Mouse (Mus musculus) layer of hippocampus, adult 11-12 months (tissue): ENCODE data around the gene Sox6.

ENCODE experiments used
- DNase-seq: peaks from one replicate; pipeline ENCODE4 v3.0.0; 2022; ENCODE audit warnings: low spot score

Gene Sox6

DNA sequence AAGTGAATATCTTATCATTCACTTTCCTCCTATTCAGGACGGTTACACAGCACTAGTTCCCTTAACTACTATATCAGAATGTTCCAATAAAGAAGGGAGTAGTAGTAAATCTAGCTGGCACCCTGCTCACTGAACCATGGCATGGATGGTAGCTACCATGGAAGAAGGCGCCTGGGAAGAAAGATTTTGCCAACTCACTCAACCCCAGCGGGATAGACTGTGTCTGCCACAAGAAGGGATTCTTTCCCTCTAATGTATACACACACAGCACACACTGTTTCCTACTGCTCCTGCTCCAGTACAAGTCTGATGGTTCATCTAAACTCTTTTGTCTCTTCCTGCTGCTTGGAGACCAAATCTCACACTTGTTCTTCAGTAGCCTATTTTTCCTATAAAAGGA, 147.1 kb downstream of the Sox6 start:
- no peak for DNase-seq

DNA sequence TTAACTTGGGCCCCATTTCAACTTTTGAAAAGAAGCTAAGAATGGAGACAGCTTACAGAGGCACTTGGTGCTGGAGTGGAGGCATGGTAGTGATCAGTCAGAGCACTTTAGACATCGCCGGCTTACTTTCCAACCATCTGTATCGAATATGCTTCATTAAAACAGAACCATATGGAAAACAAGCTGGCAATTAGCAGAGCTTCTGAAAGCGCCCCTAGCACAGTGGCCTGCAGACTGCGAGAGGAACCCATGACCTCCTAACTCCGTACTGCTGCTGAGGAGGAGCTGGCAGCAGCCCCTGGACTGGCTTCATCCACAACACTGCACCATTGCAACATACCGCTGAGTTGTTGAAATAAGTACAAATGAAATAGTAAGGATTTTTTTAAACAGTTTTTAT, 148.7 kb downstream of the Sox6 start:
- DNase-seq = no peak

DNA sequence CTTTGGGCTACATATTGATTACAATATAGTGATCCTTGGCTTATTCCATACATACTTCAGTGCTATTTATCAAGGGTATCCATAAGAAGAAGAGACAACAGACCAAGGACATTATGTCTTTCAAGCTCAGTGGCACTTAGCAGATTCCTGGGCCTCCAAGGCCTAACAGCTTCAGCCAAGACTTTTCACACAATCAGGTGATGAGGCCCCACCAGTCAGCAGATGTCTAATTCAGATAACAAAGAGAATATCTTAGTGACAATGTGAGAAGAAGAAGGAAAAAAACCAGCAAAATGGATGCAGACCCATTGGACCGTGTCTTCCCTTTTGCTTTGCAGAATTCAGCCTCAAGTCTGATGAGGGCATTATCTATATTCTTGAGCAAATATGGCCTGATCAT, 150.0 kb downstream of the Sox6 start:
- no peak for DNase-seq

DNA sequence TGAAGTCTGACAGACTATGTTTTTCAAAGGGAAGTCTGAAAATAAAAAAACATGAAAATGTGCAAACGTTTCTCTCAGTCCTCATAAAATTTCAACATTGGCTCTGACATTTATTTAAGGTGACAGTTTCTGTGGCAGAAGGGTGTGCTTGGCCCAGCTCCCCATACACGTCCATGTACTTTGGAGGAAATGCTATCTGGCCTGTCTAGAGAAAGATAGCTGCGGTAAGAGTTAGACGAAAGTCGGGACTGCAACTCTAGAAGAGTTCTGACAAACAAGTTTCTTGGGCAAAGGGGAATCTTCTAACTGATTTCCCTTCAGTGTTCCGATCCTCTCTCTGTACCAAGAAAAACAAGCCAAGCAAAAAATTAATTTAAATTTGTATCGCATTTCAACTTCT, 150.5 kb downstream of the Sox6 start:
- DNase-seq = no peak

DNA sequence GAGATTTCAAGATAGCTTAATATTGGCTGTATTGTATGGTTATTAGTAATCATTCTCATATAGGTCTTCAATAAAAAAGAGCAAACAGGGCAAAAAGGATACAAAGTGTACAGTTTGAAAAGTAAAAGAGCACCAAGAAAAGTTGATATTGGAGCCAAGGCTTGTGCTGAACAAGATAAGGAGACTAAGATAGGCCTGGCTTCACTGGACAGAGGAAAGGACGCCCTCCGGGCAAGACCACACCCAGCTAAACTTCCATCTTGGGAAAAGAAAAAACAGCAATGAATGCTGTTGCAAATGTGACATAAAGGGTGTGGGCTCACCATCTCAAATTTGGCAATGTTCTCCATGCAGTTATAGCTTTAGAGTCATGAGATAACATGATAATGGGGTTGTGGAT, 165.7 kb downstream of the Sox6 start:
- no peak for DNase-seq

DNA sequence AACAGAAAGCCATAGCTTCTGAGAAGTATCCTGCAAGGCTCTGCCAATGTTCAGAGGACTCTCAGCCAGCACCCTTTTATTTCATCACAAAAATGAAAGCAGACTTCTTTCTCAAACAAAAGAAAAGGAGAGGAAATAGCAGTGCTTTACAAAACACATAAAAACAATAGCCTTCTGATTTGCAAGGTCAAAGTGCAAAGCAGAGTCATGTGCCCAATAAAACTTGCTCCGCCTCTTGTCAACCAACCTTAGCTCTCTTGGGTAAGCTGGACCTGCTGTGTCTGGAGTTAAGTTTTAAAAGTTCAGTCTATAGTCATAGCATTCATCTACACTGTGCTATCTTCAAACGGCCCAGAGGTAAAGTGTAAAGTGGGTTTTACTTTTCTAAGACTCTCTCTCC, 170.1 kb downstream of the Sox6 start:
- no peak for DNase-seq

DNA sequence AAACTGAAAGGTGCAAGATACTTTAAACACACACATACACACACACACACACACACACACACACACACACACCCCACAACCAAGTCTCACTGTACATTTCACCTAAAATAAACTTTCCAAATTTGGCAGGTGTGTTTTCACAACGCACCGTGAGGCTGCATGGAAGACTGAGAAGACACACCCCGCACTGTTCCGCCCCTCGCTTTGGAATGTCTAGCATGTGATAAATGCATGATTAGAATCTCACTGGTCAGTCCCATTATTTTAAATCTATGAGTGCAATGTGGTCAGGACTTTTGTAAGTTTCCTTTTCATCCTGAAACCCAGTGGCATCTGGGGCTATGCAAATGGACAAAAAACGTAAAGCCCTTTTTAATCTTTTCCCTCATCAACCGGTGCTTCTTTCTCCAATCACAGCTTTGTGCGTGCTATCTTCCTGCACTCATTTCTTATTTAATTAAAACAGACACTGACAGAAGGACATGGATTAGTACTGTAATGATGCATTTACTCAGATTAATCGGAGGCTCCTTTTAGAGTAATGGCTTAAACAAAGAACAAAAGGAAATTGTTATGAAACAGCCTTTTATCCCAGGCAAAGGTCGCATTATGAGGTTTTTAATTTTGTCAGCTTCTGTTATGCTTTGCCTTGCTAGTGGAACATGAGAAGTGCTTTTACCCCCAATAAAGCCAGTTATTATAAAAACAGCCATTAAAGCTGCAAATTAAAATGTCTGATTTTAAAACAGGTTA, 170.9 kb downstream of the Sox6 start:
- no peak for DNase-seq

DNA sequence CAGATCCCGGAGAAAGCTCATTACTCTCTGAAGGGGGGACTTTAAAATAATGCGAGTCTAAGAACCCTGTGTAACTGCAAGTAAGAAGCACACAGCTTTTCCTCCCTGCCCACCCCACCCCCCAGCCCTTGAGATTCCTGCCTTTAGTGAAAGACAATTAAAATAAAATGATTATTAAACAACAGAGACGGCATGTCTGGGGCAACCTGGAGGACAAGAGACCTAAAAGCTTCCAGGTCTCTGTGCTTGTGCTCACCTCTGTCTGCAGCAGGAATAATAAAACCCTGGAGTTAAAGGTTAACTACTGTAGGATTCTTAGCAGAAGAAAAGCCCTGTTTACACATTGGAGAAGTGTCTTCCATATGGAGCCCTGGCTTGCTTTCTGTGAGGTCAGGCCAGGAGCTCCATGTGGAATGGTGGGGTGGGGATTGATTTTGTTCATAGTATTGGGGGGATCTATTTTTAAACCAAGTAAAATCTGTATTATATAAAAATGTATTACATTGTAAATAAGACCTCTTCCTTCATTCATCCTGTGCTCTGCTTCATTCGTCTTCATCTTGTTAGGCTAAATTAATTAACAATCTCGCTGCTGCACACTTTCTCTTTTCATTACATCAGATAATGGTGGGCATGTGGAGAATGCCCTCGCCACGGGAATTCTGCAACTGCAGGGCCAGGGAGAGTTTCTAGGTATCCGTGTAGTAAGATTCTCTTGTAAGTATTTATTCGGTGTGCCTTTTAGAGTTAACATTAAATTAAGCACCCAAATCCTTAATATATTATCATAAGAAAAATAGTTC, 171.7 kb downstream of the Sox6 start:
- DNase-seq = no peak

DNA sequence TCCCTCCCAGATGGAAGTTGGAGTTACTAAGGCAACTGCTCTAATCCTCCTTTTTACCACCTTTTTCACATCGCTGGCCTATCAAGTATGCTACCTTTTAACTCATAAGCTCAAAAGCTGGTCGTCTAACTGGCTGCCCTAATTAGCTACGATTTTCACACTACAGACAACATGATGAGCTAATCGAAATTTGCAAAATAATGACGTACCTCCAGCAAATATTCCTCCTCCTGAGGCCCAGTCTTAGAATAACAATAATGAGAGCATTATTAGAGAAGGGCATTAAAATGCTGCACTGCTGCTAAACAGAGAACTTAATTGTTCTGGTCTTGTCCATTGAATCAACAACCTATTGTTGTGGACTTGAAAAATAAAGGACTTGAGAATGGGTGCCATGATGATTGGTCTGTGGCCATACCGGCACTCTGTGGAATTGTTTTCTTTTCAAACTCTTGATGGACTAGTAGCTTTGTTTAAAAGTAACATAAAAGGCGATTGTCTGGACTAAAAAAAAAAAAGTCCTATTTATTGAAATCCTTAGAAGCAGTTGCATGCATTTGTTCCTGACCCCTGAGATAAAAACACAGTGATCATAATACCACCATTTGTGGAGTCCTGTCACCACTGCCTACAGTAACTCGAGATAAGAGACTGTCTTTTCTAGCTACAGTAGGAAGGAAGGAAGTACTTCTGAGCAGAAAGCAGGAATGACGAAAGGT, 172.5 kb downstream of the Sox6 start:
- DNase-seq = no peak

DNA sequence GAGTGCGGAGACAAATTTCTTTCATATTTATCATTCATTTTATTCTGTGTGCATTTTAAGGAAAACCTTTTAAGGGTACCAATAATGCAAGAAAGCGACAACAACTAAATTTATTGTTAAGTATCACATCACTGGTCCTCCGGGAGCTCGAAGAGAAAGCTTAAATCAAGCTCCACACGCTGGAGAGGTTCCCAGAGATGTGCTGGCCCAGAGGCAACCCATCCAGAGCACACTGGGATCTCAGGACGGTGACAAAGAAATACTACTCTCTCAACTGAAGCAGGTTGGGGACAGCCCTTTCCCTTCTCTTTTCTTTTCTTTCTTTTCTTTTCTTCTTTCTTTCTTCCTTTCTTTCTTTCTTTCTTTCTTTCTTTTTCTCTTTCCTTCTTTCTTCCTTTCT, 173.4 kb downstream of the Sox6 start:
- no peak for DNase-seq

DNA sequence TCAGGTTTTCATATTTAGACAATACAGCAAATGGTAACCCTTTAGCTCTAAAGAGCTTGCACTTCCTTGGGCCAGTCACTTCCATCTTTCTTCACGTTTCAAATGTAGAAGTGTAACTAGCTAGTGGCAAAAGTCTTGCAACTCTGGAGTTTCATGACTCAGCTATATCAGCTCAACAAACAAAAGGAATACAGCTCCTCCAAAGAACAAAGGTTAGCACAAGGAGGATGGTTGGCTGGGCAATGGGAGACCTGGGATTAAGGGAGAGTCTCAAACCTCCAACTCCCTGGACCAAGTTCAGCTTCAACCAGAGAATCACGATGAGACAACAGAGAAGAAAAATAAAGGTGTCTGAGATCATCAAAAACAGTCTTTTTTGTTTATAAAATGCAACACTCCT, 174.2 kb downstream of the Sox6 start:
- DNase-seq = no peak

DNA sequence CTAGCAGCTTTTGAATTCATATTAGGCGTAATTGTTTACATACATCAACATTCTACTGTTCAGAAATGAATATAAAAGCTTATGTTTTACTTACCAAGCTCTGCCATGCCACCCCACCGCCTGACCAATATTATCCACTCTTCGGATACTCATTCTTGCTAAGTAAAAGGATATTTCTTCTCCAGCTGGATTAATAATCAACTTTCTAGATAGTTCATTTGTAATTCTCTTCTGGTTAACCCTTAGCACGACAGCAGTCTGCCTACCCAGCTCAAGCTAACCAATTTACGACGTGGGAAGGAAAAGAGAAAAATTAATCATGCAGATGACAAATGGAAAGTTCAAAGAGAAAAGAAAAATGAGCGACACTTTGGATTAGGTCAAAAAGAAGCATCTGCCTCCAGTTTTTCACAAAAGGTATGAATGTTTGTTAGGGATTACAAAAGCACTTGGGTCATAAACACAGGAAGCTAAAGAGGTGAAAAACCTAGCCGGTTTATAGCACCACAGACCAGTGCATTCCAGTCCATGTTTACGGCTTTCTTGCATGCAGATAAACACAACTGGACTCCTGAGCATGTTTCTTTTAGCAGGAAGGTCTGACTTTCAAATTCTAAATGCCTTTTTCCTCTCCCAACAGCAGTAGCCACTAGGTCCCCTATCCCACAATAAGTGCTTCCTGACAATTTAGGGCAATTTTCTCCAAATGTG, 178.8 kb downstream of the Sox6 start:
- no peak for DNase-seq

DNA sequence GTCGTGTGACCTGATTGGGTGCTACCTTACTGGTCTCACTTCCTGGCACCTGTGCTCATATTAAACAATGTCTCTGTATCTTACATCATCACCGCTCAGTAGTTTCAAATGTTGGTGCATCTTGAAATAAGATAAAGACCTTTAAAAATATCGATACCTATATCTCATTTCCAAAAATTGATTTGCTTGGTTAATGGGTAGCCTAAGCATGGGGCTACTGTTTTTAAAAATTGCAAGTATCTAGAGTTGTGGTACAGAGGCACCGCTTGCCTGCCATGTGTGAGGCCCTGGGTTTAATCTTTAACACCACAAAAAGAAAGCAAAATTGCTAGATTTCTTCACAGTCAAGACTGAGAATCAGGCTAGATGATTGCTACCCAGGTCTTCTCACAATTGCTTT, 187.5 kb downstream of the Sox6 start:
- no peak for DNase-seq

DNA sequence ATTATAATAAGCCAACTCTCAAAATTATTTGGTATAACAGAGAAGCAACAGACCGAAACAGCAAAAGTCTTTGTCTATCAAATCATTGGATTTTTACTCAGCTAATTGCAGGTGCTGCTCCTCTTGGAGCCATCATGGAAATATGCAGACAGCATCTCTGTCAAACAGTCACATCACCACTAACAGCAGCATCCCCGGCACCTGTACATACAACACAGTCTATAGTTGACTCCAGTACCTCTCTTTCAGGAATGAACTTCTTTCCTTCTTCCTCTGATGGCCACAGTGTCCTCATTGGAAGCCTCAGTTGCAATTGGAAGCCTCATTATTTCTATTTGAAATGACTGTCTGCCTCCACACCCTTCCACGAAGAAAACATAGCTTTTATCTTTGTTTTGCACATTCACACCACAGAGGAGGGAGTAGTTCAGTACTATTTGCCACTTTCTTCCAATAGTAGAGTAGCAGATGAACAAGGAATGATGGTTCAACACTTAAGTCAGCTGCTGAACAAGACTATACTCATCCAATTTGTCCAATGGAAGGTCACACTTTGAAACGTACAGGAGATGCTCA, 192.7 kb downstream of the Sox6 start:
- no peak for DNase-seq

DNA sequence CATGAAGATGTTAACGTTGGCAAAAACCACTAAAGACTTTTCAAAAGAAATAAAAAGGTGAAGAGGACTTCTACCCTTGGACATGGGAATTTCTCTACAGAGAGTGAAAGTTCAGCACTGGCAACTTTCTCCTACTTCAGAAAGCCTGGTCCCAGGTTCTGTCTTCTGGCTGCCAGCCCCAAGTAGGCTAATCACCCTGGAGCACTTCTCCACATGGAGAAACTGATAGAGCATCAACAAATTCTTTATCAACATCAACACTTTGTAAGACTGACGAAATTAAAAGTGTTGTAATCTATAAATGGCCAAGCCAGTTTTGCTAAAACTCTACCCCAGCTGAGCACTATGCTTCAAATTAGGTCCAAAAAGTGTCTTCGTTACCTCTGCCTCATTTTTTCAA, 193.7 kb downstream of the Sox6 start:
- DNase-seq = no peak

DNA sequence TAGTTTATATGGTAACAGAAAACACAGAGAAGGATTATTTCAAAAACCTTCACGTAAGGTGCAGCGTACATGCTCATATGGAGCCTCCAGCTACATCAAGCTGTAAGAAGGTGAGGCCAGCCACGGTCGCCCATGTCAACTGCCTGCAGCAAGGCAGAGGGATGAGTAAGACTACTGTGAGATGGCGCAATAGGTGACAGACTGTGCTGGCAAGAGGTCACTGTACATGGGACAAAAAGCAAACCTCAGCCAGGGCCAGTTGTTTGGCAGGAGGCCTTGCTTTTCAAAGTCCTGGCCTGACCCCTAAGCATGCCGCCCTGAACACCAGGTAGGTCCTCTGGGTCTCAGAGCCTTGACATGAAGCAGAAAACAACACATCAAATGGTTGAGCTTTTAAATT, 194.2 kb downstream of the Sox6 start:
- no peak for DNase-seq

DNA sequence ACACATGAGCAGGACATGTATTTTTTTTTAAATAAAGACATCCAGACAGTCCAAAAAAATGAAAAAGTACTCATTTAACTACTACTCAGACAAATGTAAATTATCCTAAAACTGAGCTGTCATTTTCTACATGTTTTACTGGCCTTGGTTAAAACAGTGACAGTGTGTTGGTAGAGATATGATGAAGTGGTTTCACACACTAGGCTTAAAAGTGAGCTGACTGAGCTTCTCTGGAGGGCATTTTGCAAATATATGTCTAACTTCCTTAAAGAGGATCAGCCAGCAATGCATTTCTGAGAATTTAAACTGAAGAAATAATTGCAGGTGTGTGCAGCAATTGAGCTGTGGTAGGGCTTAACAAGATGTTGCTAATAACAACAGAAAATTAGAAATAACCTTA, 196.3 kb downstream of the Sox6 start:
- no peak for DNase-seq

DNA sequence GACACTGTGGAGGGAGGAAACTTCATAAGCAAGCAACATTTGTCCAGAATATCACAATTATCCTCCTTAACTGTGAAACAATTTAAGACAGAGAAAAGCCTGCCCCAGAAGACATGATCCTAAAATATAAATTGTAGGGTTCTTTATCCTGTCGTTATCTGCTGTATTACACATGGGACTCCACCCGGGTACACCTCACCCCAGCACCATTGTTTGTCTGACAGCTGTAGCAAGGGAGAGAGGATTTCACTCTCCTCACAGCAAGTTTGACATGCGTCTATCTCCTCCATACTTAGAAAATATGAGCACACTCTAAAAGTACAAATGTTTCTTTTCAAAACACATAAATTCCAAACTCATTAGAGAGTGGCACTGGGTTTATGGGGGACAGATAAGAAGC, 198.0 kb downstream of the Sox6 start:
- DNase-seq = no peak

DNA sequence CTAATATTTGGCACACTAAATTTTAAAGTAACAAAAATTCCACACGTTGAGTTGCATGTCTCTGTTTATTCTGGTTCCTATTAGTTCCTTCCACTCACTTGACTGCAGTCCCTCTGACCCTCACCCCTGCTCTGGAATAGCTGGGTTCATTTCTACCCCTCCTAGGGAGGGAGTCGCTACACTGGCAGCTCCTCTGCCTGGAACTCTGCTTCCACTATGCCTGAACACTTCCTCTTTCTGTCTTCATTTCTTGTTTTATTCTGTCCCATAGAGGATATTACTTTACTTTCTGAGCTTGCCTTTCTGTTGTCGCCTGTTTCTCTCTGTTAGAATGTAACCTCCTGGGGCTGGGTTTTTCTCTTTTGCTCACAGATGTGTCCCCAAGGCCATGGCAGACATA, 203.6 kb downstream of the Sox6 start:
- DNase-seq = no peak

DNA sequence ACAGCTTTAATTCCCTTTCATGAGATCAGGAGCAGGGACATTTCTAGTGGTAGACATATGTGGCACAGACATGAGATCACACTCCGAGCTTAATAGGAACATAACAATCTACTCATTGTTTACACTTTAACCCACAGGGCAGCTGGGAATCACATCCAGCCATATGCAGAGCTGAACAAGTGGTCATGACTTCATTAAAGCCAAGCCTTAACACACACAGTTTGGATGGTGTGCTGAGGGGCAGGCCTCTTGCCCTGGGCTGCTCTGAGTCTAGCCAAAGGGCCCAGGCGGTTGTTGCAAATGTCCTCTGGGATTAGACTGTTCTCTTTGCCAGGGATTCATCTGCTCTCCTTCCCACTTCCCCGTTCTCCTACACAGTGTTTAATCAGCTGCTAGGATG, 204.9 kb downstream of the Sox6 start:
- DNase-seq = no peak

DNA sequence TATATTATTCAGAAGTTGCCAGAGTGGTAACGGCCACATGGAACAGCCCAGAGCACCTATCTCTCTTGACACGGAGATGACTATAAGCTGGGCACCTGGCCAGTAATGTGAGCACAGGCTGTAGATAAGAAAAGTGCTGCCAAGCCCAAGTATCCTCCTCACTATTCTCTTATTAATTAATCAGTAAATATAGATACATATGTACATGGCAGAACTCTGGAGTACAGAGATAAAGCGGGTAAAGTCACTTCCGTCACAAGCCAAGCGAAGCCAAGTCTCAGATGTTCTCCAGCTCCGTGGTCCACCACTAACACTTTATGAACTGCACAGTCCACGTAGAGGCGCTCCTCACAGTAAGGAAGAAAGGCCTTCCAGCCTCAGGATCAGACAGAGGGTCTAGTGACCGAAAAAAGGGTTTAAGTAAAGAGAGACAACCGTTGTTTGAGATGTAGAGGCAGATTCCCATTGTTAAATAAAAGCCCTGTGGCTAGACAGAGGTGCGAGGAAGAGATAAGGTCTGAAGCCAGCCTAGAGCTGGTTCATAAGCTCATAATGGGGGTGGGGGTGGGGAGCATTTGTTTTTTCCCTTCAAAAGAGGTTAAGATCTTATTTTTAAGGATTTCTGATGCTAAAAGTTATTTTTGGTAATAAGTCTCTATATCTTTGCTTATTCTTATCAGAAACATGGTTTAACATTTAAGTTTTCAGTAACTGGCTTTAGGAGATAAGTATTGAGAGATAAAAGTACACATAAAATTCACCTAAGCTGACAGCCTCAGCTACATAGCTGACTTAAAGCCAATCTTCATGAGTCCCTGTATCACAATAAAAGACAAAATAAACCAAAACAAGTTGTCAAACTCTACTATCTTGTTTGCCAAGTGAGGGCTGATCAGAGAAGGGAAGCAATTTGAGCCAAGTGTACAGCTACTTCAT, 207.4 kb downstream of the Sox6 start:
- no peak for DNase-seq
